Mouse (Mus musculus): ENCODE data around the gene Fam210b.

GRCm38 (mm10) chr2:172338206-172338942 lies 7.0 kb upstream of the Fam210b start:
- no peak for TF ChIP-seq CTCF (IDR thresholded peaks at IDR 0.05; ENCODE audit: extremely low read depth, insufficient read depth, insufficient read length, insufficient replicate concordance)
- no peak for TF ChIP-seq POLR2A (IDR thresholded peaks at IDR 0.05; ENCODE audit: low read depth, low read length)
